In genomic region chr11:116436725-116437331, GRCm38 (mm10) we compare ENCODE assay signal across 8 mouse cellular contexts. TPM values are rescaled to one million over a fixed set of nuclear protein-coding genes. Genes with fewer than 3 reads are reported as not detected.
DNase-seq lines count a peak whose midpoint lies in the region; ATAC-seq lines count a peak whose summit lies in the region.

No protein-coding gene starts in this region.

- peak; percentile 28 for DNase-seq in cerebellum, adult 9-11 months
- DNase-seq in cerebellum, adult 11-12 months: no peak
- no peak for DNase-seq in liver, embryonic 11.5 days (ENCODE audit: low spot score)
- DNase-seq in naive thymus-derived CD4-positive, alpha-beta T cell, adult 2 months (ENCODE audit: low read depth): peak; percentile 38
- no peak for DNase-seq in frontal cortex, postnatal 36 days (ENCODE audit: low spot score in 2 of 2)
- no peak for DNase-seq in left cerebral cortex, postnatal 25 days (ENCODE audit: low spot score in 2 of 2)

- 0 out of 2 replicates have a peak overlapping the region, but pooled peaks have one; percentile 18 for H3K27ac ChIP-seq in forebrain, embryonic 16.5 days (ENCODE audit: low read length)
- peak overlapping the region; percentile 32; the same call in 1 of the 2 replicates for H3K27ac ChIP-seq in hindbrain, embryonic 13.5 days
- peak overlapping the region; percentile 94 for H3K27ac ChIP-seq in liver, embryonic 11.5 days (ENCODE audit: low read depth, low read length)

- no peaks in the 10 kb centered on the region; the same call in 1 of the 2 replicates for H3K27me3 ChIP-seq in forebrain, embryonic 16.5 days (replicated peaks; ENCODE audit: control insufficient read depth, insufficient read depth, low read length)
- peaks cover 1% of the 10 kb centered on the region; the same call in 1 of the 2 replicates for H3K27me3 ChIP-seq in hindbrain, embryonic 13.5 days
- H3K27me3 ChIP-seq in liver, embryonic 11.5 days (replicated peaks; ENCODE audit: control insufficient read depth, insufficient read depth, low read length): no peaks in the 10 kb centered on the region

- 0 out of 2 replicates have a peak, but pooled peaks cover 2% of the 10 kb centered on the region for H3K36me3 ChIP-seq in forebrain, embryonic 16.5 days (ENCODE audit: control insufficient read depth, insufficient read depth)
- peaks cover 30% of the 10 kb centered on the region for H3K36me3 ChIP-seq in hindbrain, embryonic 13.5 days
- peaks cover 14% of the 10 kb centered on the region for H3K36me3 ChIP-seq in liver, embryonic 11.5 days (ENCODE audit: control insufficient read depth, insufficient read depth, low read length)

- no peaks in the 10 kb centered on the region for H3K9me3 ChIP-seq in forebrain, embryonic 16.5 days (ENCODE audit: control insufficient read depth, low read length)
- no peaks in the 10 kb centered on the region for H3K9me3 ChIP-seq in hindbrain, embryonic 13.5 days
- H3K9me3 ChIP-seq in liver, embryonic 11.5 days (ENCODE audit: control insufficient read depth, low read length): no peaks in the 10 kb centered on the region

- H3K4me1 ChIP-seq in forebrain, embryonic 16.5 days (replicated peaks; ENCODE audit: control insufficient read depth, insufficient read depth, low read length): peaks cover 30% of the 10 kb centered on the region
- peaks cover 36% of the 10 kb centered on the region for H3K4me1 ChIP-seq in hindbrain, embryonic 13.5 days (replicated peaks)
- H3K4me1 ChIP-seq in liver, embryonic 11.5 days (replicated peaks; ENCODE audit: control insufficient read depth, insufficient read depth, low read length): peaks cover 33% of the 10 kb centered on the region

- intact Hi-C loops in left cerebral cortex, postnatal 25 days (cut with DNase I): no loop called here

- ATAC-seq in forebrain, embryonic 16.5 days: no peak
- ATAC-seq in hindbrain, embryonic 13.5 days (ENCODE audit: low FRiP score): no peak
- ATAC-seq in liver, embryonic 11.5 days (replicated peaks; ENCODE audit: low FRiP score): no peak

- peak overlapping the region; percentile 95 for H3K4me2 ChIP-seq in forebrain, embryonic 16.5 days (ENCODE audit: low read length)
- peak overlapping the region; percentile 87 for H3K4me2 ChIP-seq in hindbrain, embryonic 13.5 days
- H3K4me2 ChIP-seq in liver, embryonic 11.5 days: peak overlapping the region; percentile 91

- WGBS in forebrain, embryonic 16.5 days: 72% methylated on average over 4 of the region's 4 CpGs
- 56% methylated on average over 4 of the region's 4 CpGs for WGBS in hindbrain, embryonic 13.5 days
- WGBS in liver, embryonic 11.5 days: 28% methylated on average over 4 of the region's 4 CpGs

- peak overlapping the region; percentile 8; the same call in 1 of the 2 replicates for H3K4me3 ChIP-seq in forebrain, embryonic 16.5 days (replicated peaks; ENCODE audit: low read length)
- H3K4me3 ChIP-seq in hindbrain, embryonic 13.5 days: peak overlapping the region; percentile 7; the same call in 1 of the 2 replicates
- peak overlapping the region; percentile 87 for H3K4me3 ChIP-seq in liver, embryonic 11.5 days (ENCODE audit: low read depth, low read length)

- H3K9ac ChIP-seq in forebrain, embryonic 16.5 days (replicated peaks; ENCODE audit: low read depth, low read length): peak overlapping the region; percentile 42
- peak overlapping the region; percentile 66 for H3K9ac ChIP-seq in hindbrain, embryonic 13.5 days
- H3K9ac ChIP-seq in liver, embryonic 11.5 days (ENCODE audit: low read depth, low read length): peak overlapping the region; percentile 18

RNA-seq across cellular contexts. Expression of gene Ubald2, which starts 2.9 kb away (rescaled TPM):
- 45.1 and 53.4 TPM in 2 replicates for polyA plus RNA-seq in forebrain, embryonic 16.5 days (2015; fragmentation: Nextera tagmentation; extraction: Ambion mirVana)
- 43.6 and 44.5 TPM in 2 replicates for polyA plus RNA-seq in hindbrain, embryonic 13.5 days (2015; fragmentation: Nextera tagmentation; extraction: Ambion mirVana)
- polyA plus RNA-seq in liver, embryonic 11.5 days (2014; fragmentation: Nextera tagmentation; extraction: Ambion mirVana): 78.6 and 80.2 TPM in 2 replicates
- 10 to 100 TPM; 31.3 to 33.7 TPM for total RNA-seq in left cerebral cortex, postnatal 25 days (2021)

RNA-seq across cellular contexts. Expression of gene Rnf157, which starts 24.0 kb away (rescaled TPM):
- polyA plus RNA-seq in forebrain, embryonic 16.5 days (2015; fragmentation: Nextera tagmentation; extraction: Ambion mirVana): 37.4 and 40.7 TPM in 2 replicates
- 35.0 and 39.6 TPM in 2 replicates for polyA plus RNA-seq in hindbrain, embryonic 13.5 days (2015; fragmentation: Nextera tagmentation; extraction: Ambion mirVana)
- 5.0 and 6.8 TPM in 2 replicates for polyA plus RNA-seq in liver, embryonic 11.5 days (2014; fragmentation: Nextera tagmentation; extraction: Ambion mirVana)
- 100 to 1,000 TPM; 252 to 278 TPM for total RNA-seq in left cerebral cortex, postnatal 25 days (2021)

RNA-seq across cellular contexts. Expression of gene Qrich2, which starts 29.2 kb away (rescaled TPM):
- polyA plus RNA-seq in forebrain, embryonic 16.5 days (2015; fragmentation: Nextera tagmentation; extraction: Ambion mirVana): 0.09 TPM in 1 of 2 replicates, not detected in the other
- 0.19 and 0.42 TPM in 2 replicates for polyA plus RNA-seq in hindbrain, embryonic 13.5 days (2015; fragmentation: Nextera tagmentation; extraction: Ambion mirVana)
- polyA plus RNA-seq in liver, embryonic 11.5 days (2014; fragmentation: Nextera tagmentation; extraction: Ambion mirVana): 0.16 TPM in 1 of 2 replicates, not detected in the other
- total RNA-seq in left cerebral cortex, postnatal 25 days (2021): not detected

RNA-seq across cellular contexts. Expression of gene Prpsap1, which starts 57.2 kb away (rescaled TPM):
- polyA plus RNA-seq in forebrain, embryonic 16.5 days (2015; fragmentation: Nextera tagmentation; extraction: Ambion mirVana): 200 and 201 TPM in 2 replicates
- polyA plus RNA-seq in hindbrain, embryonic 13.5 days (2015; fragmentation: Nextera tagmentation; extraction: Ambion mirVana): 171 and 178 TPM in 2 replicates
- 133 and 135 TPM in 2 replicates for polyA plus RNA-seq in liver, embryonic 11.5 days (2014; fragmentation: Nextera tagmentation; extraction: Ambion mirVana)
- 10 to 100 TPM; 65.7 to 76.2 TPM for total RNA-seq in left cerebral cortex, postnatal 25 days (2021)

Comparison
In these comparisons a context has a peak if more than half of its experiments do, and no peak if none do; other contexts are left out.
1. DNase-seq: peak in cerebellum, adult 9-11 months (single experiment) and naive thymus-derived CD4-positive, alpha-beta T cell, adult 2 months (single experiment); none in cerebellum, adult 11-12 months (single experiment), liver, embryonic 11.5 days (single experiment), frontal cortex, postnatal 36 days (0 of 2) and left cerebral cortex, postnatal 25 days (0 of 2).
2. H3K27ac ChIP-seq: peak in every context shown above with its lines; median percentile 94 in liver, embryonic 11.5 days; 32 in hindbrain, embryonic 13.5 days; 18 in forebrain, embryonic 16.5 days.
3. H3K4me3 ChIP-seq: peak in every context shown above with its lines; median percentile 87 in liver, embryonic 11.5 days; 8 in forebrain, embryonic 16.5 days; 7 in hindbrain, embryonic 13.5 days.
4. Peak in every context shown above with its lines, with median percentiles within 50 percentile points of each other: H3K4me2 ChIP-seq and H3K9ac ChIP-seq.